Mouse (Mus musculus) cortical plate, adult 2 months (tissue): ENCODE results near the gene Parp4.

Experiments used
- CTCF ChIP-seq: fragments of 200-500 bp; IDR thresholded peaks from 2 replicates; pipeline ENCODE4 v1.5.1; 2011; ENCODE audit warnings: mild to moderate bottlenecking, control low read depth, low read length; ENCODE audit not compliant: insufficient read depth; ENCODE audit errors: extremely low read depth
- POLR2A ChIP-seq: fragments of 200-500 bp; IDR thresholded peaks from 2 replicates; pipeline ENCODE4 v1.6.1; 2011; ENCODE audit warnings: mild to moderate bottlenecking, low read length, control low read depth; ENCODE audit not compliant: insufficient read depth; ENCODE audit errors: extremely low read depth

DNA sequence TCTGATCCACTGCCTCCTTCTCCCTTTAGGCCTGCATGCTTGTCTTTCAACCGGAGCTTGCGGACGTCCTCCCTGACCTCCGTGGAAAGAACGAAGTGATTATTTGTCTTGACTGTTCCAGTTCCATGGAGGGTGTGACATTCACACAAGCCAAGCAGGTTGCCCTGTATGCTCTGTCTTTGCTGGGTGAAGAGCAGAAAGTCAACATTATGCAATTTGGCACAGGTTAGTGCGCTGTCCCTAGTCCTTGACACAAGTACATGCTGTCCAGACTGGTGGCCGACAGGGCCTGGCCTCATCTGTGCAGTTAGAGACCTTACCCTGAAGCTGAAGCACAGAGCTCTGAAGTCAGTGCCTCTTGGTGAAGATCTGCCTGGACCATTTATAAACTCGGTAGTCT, 45.0 kb downstream of the Parp4 start:
- TF ChIP-seq CTCF (no peak), POLR2A (no peak)
